Mouse (Mus musculus): ENCODE results near the gene Gorasp2. TPM values are rescaled to one million over a fixed set of nuclear protein-coding genes. Genes with fewer than 3 reads are reported as not detected.
A peak's percentile ranks its signal among the peaks of the same experiment; 100 is the strongest.

Gorasp2 gene
- total and polyA plus RNA-seq, 3 experiments = 65.4 to 145 (median 77.4) TPM

DNA sequence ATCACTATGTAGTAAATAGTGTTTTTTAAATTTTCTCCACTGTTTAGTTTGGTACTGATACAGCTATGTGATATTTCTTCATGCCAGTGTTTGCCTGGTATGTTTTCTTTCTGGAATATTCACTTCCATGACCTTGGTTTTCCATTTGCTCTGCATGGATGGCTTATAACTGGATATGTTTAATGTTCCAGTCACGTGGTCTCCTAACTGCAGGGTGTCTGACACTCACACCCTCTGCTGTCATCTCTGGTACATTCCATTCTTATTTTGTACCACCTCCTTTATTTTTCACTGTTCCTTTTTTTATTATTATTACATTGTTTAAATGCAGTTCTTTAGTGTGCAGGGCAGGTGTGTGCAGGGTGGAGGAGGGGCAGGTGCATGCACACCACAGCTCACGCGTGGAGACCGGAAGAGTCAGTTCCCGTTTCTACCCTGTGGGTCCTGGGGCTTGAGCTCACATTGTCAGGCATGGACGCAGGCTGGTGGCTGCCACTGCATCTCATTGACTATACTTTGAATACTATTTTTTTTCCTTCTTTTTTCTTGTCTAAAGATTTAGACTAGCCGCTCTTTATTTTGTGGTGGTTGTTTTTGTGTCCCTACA lies 46.5 kb upstream of the Gorasp2 start:
- H3K27ac ChIP-seq (ENCODE audit: insufficient read depth, low read depth) = no peak overlapping the region
- H3K36me3 ChIP-seq (replicated peaks in 1 of 2; ENCODE audit: control insufficient read depth in 1 of 2, insufficient read depth in 1 of 2, low read length in 1 of 2) = no peaks in the 10 kb centered on the region
- H3K9ac ChIP-seq (ENCODE audit: insufficient read depth, low read depth) = no peak overlapping the region
- no peak overlapping the region for H3K4me3 ChIP-seq (replicated peaks in 1 of 3; ENCODE audit: low read depth in 2 of 3, low read length in 2 of 3, poor library complexity in 1 of 3)
- in situ Hi-C loops (cut with MboI; ENCODE audit: low pct_ligation_motif_present, low pct_unique_long_range_greater_than_20kb, low sequenced_read_pairs) (no loop called here), dilution Hi-C loops (cut with MboI; ENCODE audit: extremely low pct_ligation_motif_present, extremely low pct_unique_long_range_greater_than_20kb, low sequenced_read_pairs) (no loop called here)
- H3K79me2 ChIP-seq (replicated peaks; ENCODE audit: control insufficient read depth, extremely low read depth, insufficient read depth, poor library complexity, severe bottlenecking) = no peaks in the 10 kb centered on the region
- H3K9me3 ChIP-seq (replicated peaks; ENCODE audit: low read length) = no peaks in the 10 kb centered on the region
- no peaks in the 10 kb centered on the region for H3K27me3 ChIP-seq (replicated peaks)
- H3K4me1 ChIP-seq (ENCODE audit: control insufficient read depth in 1 of 2, insufficient read depth in 2 of 2) = peaks cover 15 to 48% of the 10 kb centered on the region in 2 experiments
- TF ChIP-seq JUND (conservative IDR thresholded peaks at IDR 0.05; ENCODE audit: low read depth, low read length) = no peak
- TF ChIP-seq KAT2A (IDR thresholded peaks at IDR 0.05; ENCODE audit: insufficient replicate concordance, low read length) = no peak
- no peak for TF ChIP-seq SMC3 (IDR thresholded peaks at IDR 0.05; ENCODE audit: low read depth, low read length)
- no peak for TF ChIP-seq E2F4 (IDR thresholded peaks at IDR 0.05; ENCODE audit: insufficient replicate concordance, low read depth, low read length)
- peak; percentile 52 for TF ChIP-seq ELF1 (IDR thresholded peaks at IDR 0.05; ENCODE audit: low read depth, low read length)
- TF ChIP-seq SIN3A (IDR thresholded peaks at IDR 0.05; ENCODE audit: low read length) = no peak
- TF ChIP-seq CHD2 (IDR thresholded peaks at IDR 0.05; ENCODE audit: low read length) = peak; percentile 86
- TF ChIP-seq MAX (IDR thresholded peaks at IDR 0.05; ENCODE audit: low read length) = peak; percentile 53; the same call in 1 of the 2 replicates
- TF ChIP-seq IRF4 (IDR thresholded peaks at IDR 0.05; ENCODE audit: low read depth, low read length) = peak; percentile 93
- TF ChIP-seq MAFK (IDR thresholded peaks at IDR 0.05; ENCODE audit: insufficient replicate concordance, low read length) = no peak
- TF ChIP-seq MAZ (IDR thresholded peaks at IDR 0.05; ENCODE audit: low read depth, low read length) = no peak
- peak; percentile 36; the same call in 1 of the 2 replicates for TF ChIP-seq MXI1 (IDR thresholded peaks at IDR 0.05; ENCODE audit: low read depth, low read length)
- TF ChIP-seq ZMIZ1 (IDR thresholded peaks at IDR 0.05; ENCODE audit: low read depth, low read length) = no peak
- TF ChIP-seq RAD21 (IDR thresholded peaks at IDR 0.05; ENCODE audit: low read depth, low read length) = no peak
- TF ChIP-seq JUN (IDR thresholded peaks at IDR 0.05; ENCODE audit: insufficient read depth, low read depth, low read length) = no peak
- no peak for TF ChIP-seq MEF2A (IDR thresholded peaks at IDR 0.05; ENCODE audit: borderline replicate concordance, low read depth, low read length)
- TF ChIP-seq USF2 (conservative IDR thresholded peaks at IDR 0.05; ENCODE audit: low read depth, low read length) = peak; percentile 44; the same call in 1 of the 2 replicates
- peak; percentile 98 for TF ChIP-seq BHLHE40 (IDR thresholded peaks at IDR 0.05; ENCODE audit: low read depth, low read length)
- TF ChIP-seq ZNF384 (IDR thresholded peaks at IDR 0.05; ENCODE audit: low read depth, low read length) = no peak
- TF ChIP-seq RCOR1 (conservative IDR thresholded peaks at IDR 0.05; ENCODE audit: low read depth, low read length) = no peak; the same call in 1 of the 2 replicates
- TF ChIP-seq NELFE (IDR thresholded peaks at IDR 0.05; ENCODE audit: low read depth, low read length) = no peak
- no peak for TF ChIP-seq UBTF (IDR thresholded peaks at IDR 0.05; ENCODE audit: low read depth, low read length)
- no peak for TF ChIP-seq PAX5 (IDR thresholded peaks at IDR 0.05; ENCODE audit: low read length)
- TF ChIP-seq USF1 (IDR thresholded peaks at IDR 0.05; ENCODE audit: low read depth, low read length) = peak; percentile 55
- TF ChIP-seq ZKSCAN1 (IDR thresholded peaks at IDR 0.05; ENCODE audit: borderline replicate concordance, low read depth, low read length) = no peak
- no peak for TF ChIP-seq ZC3H11A (IDR thresholded peaks at IDR 0.05; ENCODE audit: low read depth, low read length)
- TF ChIP-seq ETS1 (conservative IDR thresholded peaks at IDR 0.05; ENCODE audit: low read depth, low read length) = peak; percentile 76
- peak; percentile 84 for TF ChIP-seq EP300 (IDR thresholded peaks at IDR 0.05; ENCODE audit: low read length)
- no peak; the same call in 1 of the 2 replicates for TF ChIP-seq HCFC1 (IDR thresholded peaks at IDR 0.05; ENCODE audit: low read depth, low read length)
- no peak for TF ChIP-seq CHD1 (IDR thresholded peaks at IDR 0.05; ENCODE audit: low read depth, low read length)
- no peak for TF ChIP-seq TBP (conservative IDR thresholded peaks at IDR 0.05; ENCODE audit: low read depth, low read length)
- peak; percentile 66; the same call in 1 of the 2 replicates for TF ChIP-seq MYC (IDR thresholded peaks at IDR 0.05; ENCODE audit: low read depth, low read length)
- TF ChIP-seq POLR2AphosphoS2 (IDR thresholded peaks at IDR 0.05; ENCODE audit: low read depth, low read length) = no peak
- no peak for TF ChIP-seq CTCF (conservative IDR thresholded peaks at IDR 0.05 in 1 of 2, IDR thresholded peaks at IDR 0.05 in 1 of 2; ENCODE audit: low read depth in 2 of 2, low read length in 2 of 2)
- TF ChIP-seq NRF1 (IDR thresholded peaks at IDR 0.05; ENCODE audit: low read depth, low read length) = no peak
- peak; percentile 77 for TF ChIP-seq TCF12 (IDR thresholded peaks at IDR 0.05; ENCODE audit: low read depth, low read length)
- peak overlapping the region; percentile 11; the same call in 1 of the 2 replicates for H3K4me2 ChIP-seq (ENCODE audit: insufficient read depth, low read depth, poor library complexity, severe bottlenecking)
- DNase-seq (ENCODE audit: extremely low read depth) = peak; percentile 70
